ENCODE assay signal across 14 mouse cellular contexts in genomic region chr1:135181880-135182623, GRCm38 (mm10). TPM values are rescaled to one million over a fixed set of nuclear protein-coding genes. Genes with fewer than 3 reads are reported as not detected.
A peak's percentile ranks its signal among the peaks of the same experiment; 100 is the strongest.
DNase-seq lines count a peak whose midpoint lies in the region; ATAC-seq and TF ChIP-seq lines count a peak whose summit lies in the region.
"Had no signal": no experiment of that assay in that cellular context is flagged by ENCODE, and none has a peak within 500 bp of the region (broad histone marks: within the 10 kb centered on the region; RNA-seq: fewer than 3 reads in every experiment).

No protein-coding gene starts in this region.

- H3K4me1 ChIP-seq in cerebellum, adult 2 months (ENCODE audit: control insufficient read depth, insufficient read depth, low read length), result peaks cover 11% of the 10 kb centered on the region
- H3K4me1 ChIP-seq in stomach, embryonic 16.5 days (ENCODE audit: control insufficient read depth, insufficient read depth, low read length), result peaks cover 16% of the 10 kb centered on the region

- H3K9ac ChIP-seq in stomach, embryonic 16.5 days (ENCODE audit: low read length), result no peak overlapping the region
- H3K9ac ChIP-seq: forebrain, embryonic 13.5 days; liver, embryonic 13.5 days had no signal

- WGBS in cerebellum, adult 2 months, result 49% methylated on average over 8 of the region's 8 CpGs
- whole genome bisulfite sequencing in stomach, embryonic 16.5 days, result 69% methylated on average over 8 of the region's 8 CpGs

- H3K27ac ChIP-seq in cerebellum, adult 2 months (ENCODE audit: insufficient read depth, low read length), result no peak overlapping the region
- H3K27ac ChIP-seq in stomach, embryonic 16.5 days (ENCODE audit: low read length), result peak overlapping the region; percentile 88
- H3K27ac ChIP-seq: forebrain, embryonic 13.5 days; liver, embryonic 13.5 days had no signal

- ATAC-seq in cerebellum, adult (ENCODE audit: insufficient number of reproducible peaks, low FRiP score, low TSS enrichment), result no peak
- no peak for ATAC-seq in stomach, embryonic 16.5 days (ENCODE audit: insufficient read depth, low FRiP score)
- no peak for ATAC-seq in monocyte, adult 5-6 weeks (replicated peaks; ENCODE audit: insufficient number of reproducible peaks, low FRiP score, low TSS enrichment, poor library complexity, severe bottlenecking)
- ATAC-seq: forebrain, embryonic 13.5 days; hindbrain, embryonic 16.5 days had no signal

- no peaks in the 10 kb centered on the region for H3K27me3 ChIP-seq in cerebellum, adult 2 months (ENCODE audit: control insufficient read depth, insufficient read depth, low read length)
- no peaks in the 10 kb centered on the region for H3K27me3 ChIP-seq in stomach, embryonic 16.5 days (ENCODE audit: control insufficient read depth, insufficient read depth, low read length)
- H3K27me3 ChIP-seq: forebrain, embryonic 13.5 days had no signal

- peak; percentile 59 to 60 for DNase-seq in cerebellum, adult 2 months
- peak; percentile 45 for DNase-seq in left cerebral cortex, postnatal 4 days
- no peak for DNase-seq in left cerebral cortex, adult 11 months (ENCODE audit: low spot score)
- peak; percentile 84 to 87 for DNase-seq in kidney, adult 8-10 months
- no peak for DNase-seq in right cerebral cortex, postnatal 4 days
- DNase-seq: cerebellum, adult 8-10 months; liver, embryonic 13.5 days; lung, postnatal 10 days; right cerebral cortex, postnatal 14 days had no signal

- no peak overlapping the region for H3K4me3 ChIP-seq in cerebellum, adult 2 months (replicated peaks; ENCODE audit: insufficient read depth, low read depth, low read length)
- no peak overlapping the region for H3K4me3 ChIP-seq in stomach, embryonic 16.5 days (replicated peaks; ENCODE audit: low read length)
- H3K4me3 ChIP-seq: forebrain, embryonic 13.5 days; liver, embryonic 13.5 days had no signal

- no peak for TF ChIP-seq CTCF in cerebellum, adult 2 months (IDR thresholded peaks at IDR 0.05; ENCODE audit: borderline replicate concordance, insufficient read depth, low read depth, low read length)

- no peak for TF ChIP-seq POLR2A in cerebellum, adult 2 months (IDR thresholded peaks at IDR 0.05; ENCODE audit: borderline replicate concordance, insufficient read depth, low read length)

- intact Hi-C loops in left cerebral cortex, postnatal 4 days (cut with DNase I), result no loop called here

- H3K36me3 ChIP-seq in stomach, embryonic 16.5 days (ENCODE audit: control insufficient read depth, insufficient read depth, low read length), result no peaks in the 10 kb centered on the region
- H3K36me3 ChIP-seq: liver, embryonic 13.5 days had no signal

- H3K4me2 ChIP-seq in stomach, embryonic 16.5 days (ENCODE audit: low read depth, low read length), result no peak overlapping the region
- H3K4me2 ChIP-seq: forebrain, embryonic 13.5 days; liver, embryonic 13.5 days had no signal

- no peaks in the 10 kb centered on the region for H3K9me3 ChIP-seq in stomach, embryonic 16.5 days (replicated peaks; ENCODE audit: control insufficient read depth, low read length)
- H3K9me3 ChIP-seq: forebrain, embryonic 13.5 days; liver, embryonic 13.5 days had no signal

RNA-seq across cellular contexts. Expression of gene Gpr37l1, which starts 14.6 kb away (rescaled TPM):
- 555 and 600 TPM in 2 replicates for polyA plus RNA-seq in cerebellum, adult 2 months (2012; rRNA removed)
- 10 to 100 TPM; 15.8 to 18.8 TPM for total RNA-seq in left cerebral cortex, postnatal 4 days (2021)
- polyA plus RNA-seq in stomach, embryonic 16.5 days (2015; fragmentation: Nextera tagmentation; extraction: Ambion mirVana), result 0.90 and 1.3 TPM in 2 replicates
- total RNA-seq in monocyte, adult 5-6 weeks (2017), result not detected in 3 replicates
- polyA plus RNA-seq: forebrain, embryonic 13.5 days; liver, embryonic 13.5 days had no signal

RNA-seq across cellular contexts. Expression of gene Arl8a, which starts 35.4 kb away (rescaled TPM):
- polyA plus RNA-seq in cerebellum, adult 2 months (2012; rRNA removed), result 285 and 297 TPM in 2 replicates
- total RNA-seq in left cerebral cortex, postnatal 4 days (2021), result 100 to 1,000 TPM; 508 to 512 TPM
- 35.3 and 37.6 TPM in 2 replicates for polyA plus RNA-seq in stomach, embryonic 16.5 days (2015; fragmentation: Nextera tagmentation; extraction: Ambion mirVana)
- total RNA-seq in monocyte, adult 5-6 weeks (2017), result 52.6 to 85.7 TPM (median 55.1 TPM) in 3 replicates

RNA-seq across cellular contexts. Expression of gene Ptpn7, which starts 49.6 kb away (rescaled TPM):
- polyA plus RNA-seq in cerebellum, adult 2 months (2012; rRNA removed), result 0.25 and 0.29 TPM in 2 replicates
- under 1 TPM; 0.10 to 0.24 TPM for total RNA-seq in left cerebral cortex, postnatal 4 days (2021)
- 1.6 and 2.8 TPM in 2 replicates for polyA plus RNA-seq in stomach, embryonic 16.5 days (2015; fragmentation: Nextera tagmentation; extraction: Ambion mirVana)
- 25.1 to 87.0 TPM (median 26.0 TPM) in 3 replicates for total RNA-seq in monocyte, adult 5-6 weeks (2017)

Comparison
In these comparisons a context has a peak if more than half of its experiments do, and no peak if none do; other contexts are left out.
1. DNase-seq: peak in cerebellum, adult 2 months (2 of 2), left cerebral cortex, postnatal 4 days (single experiment) and kidney, adult 8-10 months (2 of 2); none in left cerebral cortex, adult 11 months (single experiment) and right cerebral cortex, postnatal 4 days (single experiment).
2. RNA of gene Gpr37l1, which starts 14.6 kb away (total RNA-seq): 15.8 to 18.8 TPM in left cerebral cortex, postnatal 4 days; not detected in monocyte, adult 5-6 weeks; every median in the first group is over 10 times any median in the second.
3. RNA of gene Ptpn7, which starts 49.6 kb away (total RNA-seq): 25.1 to 87.0 TPM in monocyte, adult 5-6 weeks; 0.10 to 0.24 TPM in left cerebral cortex, postnatal 4 days; every median in the first group is over 10 times any median in the second.